Mouse (Mus musculus) spleen, adult 2 months (tissue): ENCODE results near the gene Antxr1. TPM values are rescaled to one million over a fixed set of nuclear protein-coding genes. Genes with fewer than 3 reads are reported as not detected.

ENCODE experiments used
- DNase-seq, 2 experiments: peaks; one replicate each; pipeline versions ENCODE4 v3.0.0 to v3.0.0-alpha.2; 2012 to 2021; ENCODE audit warnings: low spot score in 2 of 2, low read depth in 1 of 2
- H3K27ac ChIP-seq: fragments of 200-500 bp; 2 replicates; pipeline ENCODE4 v1.5.1; 2012; ENCODE audit warnings: low read length, inconsistent platforms; ENCODE audit not compliant: insufficient read depth
- H3K27me3 ChIP-seq: fragments of 200-500 bp; 2 replicates; pipeline ENCODE4 v1.6.1; 2012; ENCODE audit warnings: mild to moderate bottlenecking, moderate library complexity, low read length, inconsistent platforms; ENCODE audit not compliant: control insufficient read depth, insufficient read depth
- H3K36me3 ChIP-seq: fragments of 200-500 bp; 2 replicates; pipeline ENCODE4 v1.6.1; 2012; ENCODE audit warnings: mild to moderate bottlenecking, low read length, inconsistent platforms; ENCODE audit not compliant: control insufficient read depth, insufficient read depth
- H3K4me1 ChIP-seq: fragments of 200-500 bp; 2 replicates; pipeline ENCODE4 v1.6.1; 2011; ENCODE audit warnings: inconsistent platforms; ENCODE audit not compliant: control insufficient read depth, insufficient read depth, insufficient read length
- H3K4me3 ChIP-seq: fragments of 200-500 bp; 2 replicates; pipeline ENCODE4 v1.5.1; 2011; ENCODE audit warnings: mild to moderate bottlenecking, inconsistent platforms; ENCODE audit not compliant: insufficient read depth, insufficient read length; ENCODE audit errors: extremely low read depth
- CTCF ChIP-seq: fragments of 200-500 bp; IDR thresholded peaks from 2 replicates; pipeline ENCODE4 v1.5.1; 2011; ENCODE audit warnings: mild to moderate bottlenecking, inconsistent platforms; ENCODE audit not compliant: insufficient read depth, insufficient read length, insufficient replicate concordance; ENCODE audit errors: extremely low read depth
- POLR2A ChIP-seq: fragments of 200-500 bp; IDR thresholded peaks from 2 replicates; pipeline ENCODE4 v1.6.1; 2011; ENCODE audit warnings: low read depth, low read length, inconsistent platforms
- WGBS: fragments of 180-500 bp; shearing (Covaris S2); methylation state at CpG from one replicate; pipeline ENCODE4 v1.1.7; 2018; 5-methylcytosine and 5-hydroxymethylcytosine counted together
- polyA plus RNA-seq: library from polyadenylated mRNA; depleted of rRNA; stranded (reverse); fragments of >200 nt; gene quantifications from 2 replicates; pipeline ENCODE4 v1.2.3, GENCODE M21; 2012

Gene Antxr1
- polyA plus RNA-seq, 1 experiment = 4.2 TPM

DNA sequence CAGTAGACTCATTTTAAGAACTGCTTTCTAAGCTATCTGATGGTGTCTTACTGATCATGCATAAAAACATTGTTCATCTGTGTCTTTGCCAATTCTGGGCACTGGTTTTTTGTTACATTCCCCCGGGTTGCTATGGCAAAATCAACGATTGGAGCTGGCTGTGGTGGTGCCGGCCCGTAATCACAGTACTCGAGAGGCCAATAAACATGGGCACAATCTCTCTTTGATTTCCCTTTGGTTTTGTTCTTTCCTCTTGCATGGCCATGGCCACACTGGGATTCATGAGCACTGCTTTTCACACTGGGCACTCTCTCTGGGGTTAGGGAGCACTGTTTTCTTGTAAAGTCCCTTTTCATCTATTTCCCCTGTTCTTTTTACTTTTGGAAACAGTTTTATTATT is 83.9 kb downstream of the Antxr1 start:
- no peak for DNase-seq
- Histone ChIP-seq H3K27me3 (no peaks in the 10 kb centered on the region), H3K4me3 (no peak overlapping the region), H3K27ac (no peak overlapping the region), H3K4me1 (peaks cover 8% of the 10 kb centered on the region; the same call in 1 of the 2 replicates), H3K36me3 (no peaks in the 10 kb centered on the region)
- WGBS = 90% methylated on average over 5 of the region's 5 CpGs
- TF ChIP-seq CTCF (no peak), POLR2A (no peak)

GRCm38 (mm10) chr6:87250701-87251100 is 84.9 kb downstream of the Antxr1 start:
- H3K27ac ChIP-seq = no peak overlapping the region
- H3K27me3 ChIP-seq = no peaks in the 10 kb centered on the region
- H3K4me1 ChIP-seq = peaks cover 2% of the 10 kb centered on the region; the same call in 1 of the 2 replicates
- H3K36me3 ChIP-seq = no peaks in the 10 kb centered on the region
- TF ChIP-seq POLR2A (no peak), CTCF (no peak)
- 93% methylated on average over 3 of the region's 3 CpGs for WGBS
- DNase-seq = no peak
- no peak overlapping the region for H3K4me3 ChIP-seq

DNA sequence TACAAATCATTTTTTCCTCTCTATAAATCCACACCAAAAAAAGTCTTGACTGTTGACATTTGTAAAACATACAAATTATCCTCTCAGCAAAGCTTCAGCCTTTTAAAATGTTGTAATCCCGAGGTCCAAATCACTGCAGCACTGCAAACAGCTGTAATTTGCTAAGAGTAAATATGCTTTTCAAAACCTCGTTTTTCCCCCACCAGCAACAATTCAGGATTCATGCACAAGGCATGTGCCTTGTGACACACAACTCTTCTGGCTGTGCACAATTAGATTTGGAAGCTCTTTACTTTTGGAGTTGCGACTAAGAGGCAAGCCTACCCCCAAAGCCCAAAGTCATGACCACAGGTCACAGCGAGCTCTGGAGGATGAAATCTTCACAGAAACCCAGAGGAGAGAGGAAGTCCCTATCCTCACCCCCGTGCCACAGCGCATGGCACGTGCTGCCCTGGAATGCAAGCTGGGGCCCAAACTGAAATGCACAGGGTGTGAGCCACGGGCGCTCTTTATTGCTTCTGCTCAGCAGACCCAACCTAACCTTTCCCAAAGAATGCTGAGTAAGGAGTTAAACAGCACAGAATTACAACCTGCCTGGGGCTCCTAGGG is 87.3 kb downstream of the Antxr1 start:
- TF ChIP-seq CTCF (no peak), POLR2A (no peak)
- WGBS = 46% methylated on average over 9 of the region's 9 CpGs
- DNase-seq = no peak
- Histone ChIP-seq H3K4me3 (no peak overlapping the region), H3K27ac (no peak overlapping the region), H3K36me3 (no peaks in the 10 kb centered on the region), H3K27me3 (no peaks in the 10 kb centered on the region), H3K4me1 (no peaks in the 10 kb centered on the region)

- no peaks in the 10 kb centered on the region for H3K4me1 ChIP-seq
- TF ChIP-seq POLR2A = no peak
- no peak for TF ChIP-seq CTCF
- H3K27ac ChIP-seq = no peak overlapping the region
- no peak for DNase-seq
- H3K36me3 ChIP-seq = no peaks in the 10 kb centered on the region
- WGBS = 80% methylated on average over 9 of the region's 9 CpGs
- H3K27me3 ChIP-seq = no peaks in the 10 kb centered on the region
- no peak overlapping the region for H3K4me3 ChIP-seq
Observed at GRCm38 (mm10) chr6:87244117-87245100, 91.2 kb downstream of the Antxr1 start.

- DNase-seq = no peak
- TF ChIP-seq POLR2A (no peak), CTCF (no peak)
- no peaks in the 10 kb centered on the region for H3K27me3 ChIP-seq
- H3K4me3 ChIP-seq = no peak overlapping the region
- no peaks in the 10 kb centered on the region for H3K36me3 ChIP-seq
- WGBS = 70% methylated on average over 4 of the region's 4 CpGs
- no peak overlapping the region for H3K27ac ChIP-seq
- no peaks in the 10 kb centered on the region for H3K4me1 ChIP-seq
Observed at GRCm38 (mm10) chr6:87237260-87237659, 98.4 kb downstream of the Antxr1 start.

DNA sequence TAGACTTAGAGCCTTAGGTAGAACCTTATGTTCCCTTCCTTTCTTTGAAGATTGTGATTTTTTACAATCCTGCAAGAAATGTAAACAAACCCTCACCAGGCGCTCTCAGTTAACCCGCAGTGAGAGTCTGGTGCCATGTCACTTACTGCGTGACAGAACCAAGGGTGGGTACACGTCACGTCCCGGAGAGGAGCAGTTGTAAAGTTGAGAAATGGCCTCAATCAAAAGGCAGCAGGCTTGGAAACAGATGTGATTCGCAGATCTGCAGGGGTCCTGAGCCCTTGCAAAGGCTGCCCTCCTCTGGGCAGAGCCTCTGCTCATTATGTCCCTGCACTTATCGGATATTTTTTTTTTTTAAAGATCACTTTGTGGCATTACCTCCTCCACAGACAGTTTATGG is 99.6 kb downstream of the Antxr1 start:
- no peak overlapping the region for H3K4me3 ChIP-seq
- H3K27me3 ChIP-seq = no peaks in the 10 kb centered on the region
- no peaks in the 10 kb centered on the region for H3K4me1 ChIP-seq
- DNase-seq = no peak
- TF ChIP-seq POLR2A = no peak
- no peak for TF ChIP-seq CTCF
- H3K27ac ChIP-seq = no peak overlapping the region
- 89% methylated on average over 8 of the region's 8 CpGs for WGBS
- H3K36me3 ChIP-seq = no peaks in the 10 kb centered on the region
